Mouse (Mus musculus) hindbrain, postnatal 0 days (tissue): ENCODE results near the gene Pccb. TPM values are rescaled to one million over a fixed set of nuclear protein-coding genes. Genes with fewer than 3 reads are reported as not detected.

Experiments used
- ATAC-seq: fragments of 200-750 bp; cut with Nextera tagmentation; 2 replicates; pipeline ENCODE4 v1.8.0; 2017; ENCODE audit warnings: mild to moderate bottlenecking, moderate TSS enrichment, moderate library complexity
- DNase-seq: peaks from one replicate; pipeline ENCODE4 v3.0.0-alpha.2; 2015; ENCODE audit warnings: low spot score
- H3K27ac ChIP-seq: fragments of 300-500 bp; sonication (generic); 2 replicates; pipeline ENCODE4 v1.5.1; 2014; ENCODE audit warnings: mild to moderate bottlenecking
- H3K27me3 ChIP-seq: fragments of 300-500 bp; sonication (generic); 2 replicates; pipeline ENCODE4 v1.6.1; 2014; ENCODE audit warnings: low read length, mixed read lengths; ENCODE audit not compliant: insufficient read depth
- H3K36me3 ChIP-seq: fragments of 300-500 bp; sonication (generic); 2 replicates; pipeline ENCODE4 v1.6.1; 2014; ENCODE audit warnings: low read length, mixed read lengths; ENCODE audit not compliant: insufficient read depth
- H3K4me1 ChIP-seq: fragments of 300-500 bp; sonication (generic); 2 replicates; pipeline ENCODE4 v1.6.1; 2014; ENCODE audit warnings: antibody characterized with exemption, low read length, mixed read lengths; ENCODE audit not compliant: insufficient read depth
- H3K4me2 ChIP-seq: fragments of 300-500 bp; sonication (generic); 2 replicates; pipeline ENCODE4 v1.6.1; 2014; ENCODE audit warnings: low read depth, mild to moderate bottlenecking, low read length, moderate library complexity, mixed read lengths
- H3K4me3 ChIP-seq: fragments of 300-500 bp; sonication (generic); 2 replicates; pipeline ENCODE4 v1.5.1; 2014; ENCODE audit warnings: low read length
- H3K9ac ChIP-seq: fragments of 300-500 bp; sonication (generic); replicated peaks from 2 replicates; pipeline ENCODE4 v1.6.1; 2014; ENCODE audit warnings: mild to moderate bottlenecking, low read length, moderate library complexity, mixed read lengths
- H3K9me3 ChIP-seq: fragments of 300-500 bp; sonication (generic); 2 replicates; pipeline ENCODE4 v1.6.1; 2016; ENCODE audit warnings: low read length, mixed read lengths
- CTCF ChIP-seq: IDR thresholded peaks from 2 replicates; pipeline ENCODE4 v1.5.1; 2016; ENCODE audit warnings: antibody characterized with exemption, control low read depth, low read depth
- WGBS: fragments of 180-500 bp; shearing (Covaris S2); extraction: QIAGEN DNeasy Blood & Tissue Kit; methylation state at CpG from one replicate; pipeline ENCODE4 v1.1.7; 2014; 5-methylcytosine and 5-hydroxymethylcytosine counted together
- polyA plus RNA-seq: library from polyadenylated mRNA; unstranded; fragments of >200 nt; fragmentation: Nextera tagmentation; extraction: Ambion mirVana; gene quantifications from 2 replicates; pipeline ENCODE4 v1.2.1, GENCODE M21; 2015
- total RNA-seq: library from RNA; depleted of rRNA; stranded (reverse); fragments of >200 nt; gene quantifications from 2 replicates; pipeline ENCODE4 v1.2.3, GENCODE M21; 2014

Pccb gene
- total and polyA plus RNA-seq, 2 experiments from 2014 or later, result 33.1 to 56.9 TPM

DNA sequence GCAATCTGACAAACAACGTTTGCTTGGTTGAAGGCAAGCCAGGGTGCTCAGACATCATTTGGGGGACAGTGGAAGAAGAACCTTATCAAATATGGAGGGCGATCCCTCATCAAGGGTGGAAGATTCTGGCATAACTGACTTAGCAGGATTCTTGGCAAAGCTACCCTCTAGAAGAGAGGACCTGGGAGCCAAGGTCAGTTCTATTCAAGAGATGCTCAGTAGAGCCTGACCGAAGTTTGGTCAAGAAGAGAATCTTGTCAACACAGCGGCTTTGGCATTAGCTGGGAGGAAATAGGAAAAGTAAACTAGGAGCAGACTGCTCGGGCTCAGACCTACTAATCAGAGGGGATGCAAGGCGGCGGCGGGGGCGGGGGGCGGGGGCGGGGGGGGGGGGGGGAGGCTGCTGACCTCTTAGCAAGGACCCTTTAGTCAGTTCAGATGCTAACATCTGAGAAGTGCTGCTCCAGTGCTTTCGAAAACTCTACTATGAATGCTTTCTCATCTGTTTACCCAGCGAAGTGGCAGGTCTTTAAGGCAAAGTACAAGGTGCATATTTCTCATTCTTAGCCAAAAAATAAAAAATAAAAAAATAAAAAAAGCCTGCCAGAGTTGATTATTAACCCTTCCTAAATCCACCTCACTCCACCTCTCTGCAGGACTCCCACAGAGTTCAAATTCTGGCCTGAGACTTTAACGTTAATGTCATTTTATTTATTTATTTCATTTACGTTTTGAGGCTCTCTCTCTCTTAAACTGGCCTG lies 1.3 kb upstream of the Pccb start:
- no peak for TF ChIP-seq CTCF
- WGBS, result 92% methylated on average over 9 of the region's 15 CpGs
- Histone ChIP-seq H3K4me3 (no peak overlapping the region), H3K27ac (no peak overlapping the region), H3K4me1 (peaks cover 4% of the 10 kb centered on the region; the same call in 1 of the 2 replicates), H3K36me3 (no peaks in the 10 kb centered on the region), H3K9ac (no peak overlapping the region), H3K4me2 (no peak overlapping the region), H3K9me3 (no peaks in the 10 kb centered on the region), H3K27me3 (no peaks in the 10 kb centered on the region)
- DNase-seq, result no peak
- no peak for ATAC-seq

DNA sequence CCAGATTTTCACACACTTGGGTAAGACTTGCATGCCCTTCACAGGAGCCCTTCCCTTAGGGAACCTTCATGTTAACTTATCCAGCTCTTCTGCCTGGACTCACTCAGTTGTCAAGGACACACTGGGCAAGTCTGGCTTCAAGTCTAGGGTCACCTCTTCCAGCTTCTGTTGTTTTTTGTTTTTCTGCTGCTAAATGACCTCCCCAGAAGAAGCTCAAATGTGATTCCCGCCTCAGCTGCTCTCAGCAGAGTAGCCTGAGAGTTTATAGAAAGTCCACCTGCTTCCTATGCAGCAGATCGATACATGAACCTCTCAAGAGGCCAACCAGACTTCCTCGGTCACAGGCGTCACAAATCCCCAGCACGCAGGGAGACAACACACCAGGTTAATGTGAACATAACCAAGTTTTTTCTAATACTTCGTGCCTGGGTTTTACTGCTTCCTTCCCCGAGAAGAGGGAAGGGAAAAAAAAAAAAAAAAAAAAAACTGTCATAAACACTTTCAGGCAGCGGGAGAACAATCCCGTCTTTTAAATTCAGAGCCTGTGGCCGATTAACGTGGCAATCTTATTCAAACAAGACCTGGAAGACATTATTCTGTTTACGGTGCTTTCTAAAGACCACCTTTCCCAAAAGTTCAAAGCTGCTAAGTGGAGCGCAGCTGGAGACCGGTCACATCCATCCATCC lies 794 bp downstream of the Pccb start:
- TF ChIP-seq CTCF, result no peak
- no peaks in the 10 kb centered on the region for H3K36me3 ChIP-seq
- peaks cover 4% of the 10 kb centered on the region; the same call in 1 of the 2 replicates for H3K4me1 ChIP-seq
- H3K4me2 ChIP-seq, result peak overlapping the region; percentile 62
- ATAC-seq (no peak), DNase-seq (peak; percentile 11)
- no peaks in the 10 kb centered on the region for H3K27me3 ChIP-seq
- peak overlapping the region; percentile 99 for H3K27ac ChIP-seq
- H3K9ac ChIP-seq, result peak overlapping the region; percentile 70
- peak overlapping the region; percentile 53 for H3K4me3 ChIP-seq
- no peaks in the 10 kb centered on the region for H3K9me3 ChIP-seq
- WGBS, result 5% methylated on average over 14 of the region's 14 CpGs

DNA sequence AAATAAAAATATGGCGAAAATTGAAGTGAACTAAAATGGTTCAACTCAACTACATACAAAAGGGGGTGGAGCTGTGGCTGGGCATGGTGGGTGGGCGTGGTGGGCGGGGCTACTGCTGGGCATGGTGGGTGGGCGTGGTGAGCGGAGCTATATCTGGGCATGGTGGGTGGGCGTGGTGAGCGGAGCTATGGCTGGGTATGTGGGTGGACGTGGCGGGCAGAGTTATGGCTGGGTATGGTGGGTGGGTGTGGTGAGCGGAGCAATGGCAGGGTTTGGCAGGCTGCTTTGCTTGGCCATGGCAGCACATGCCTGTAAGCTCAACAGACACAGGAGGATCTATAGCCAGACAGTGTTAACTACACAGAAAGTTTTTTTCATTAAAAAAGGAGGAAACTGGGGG lies 15.9 kb downstream of the Pccb start:
- no peak for TF ChIP-seq CTCF
- Histone ChIP-seq H3K27ac (no peak overlapping the region), H3K9ac (no peak overlapping the region), H3K27me3 (no peaks in the 10 kb centered on the region), H3K36me3 (peaks cover 9% of the 10 kb centered on the region; the same call in 1 of the 2 replicates), H3K4me3 (no peak overlapping the region), H3K4me2 (no peak overlapping the region), H3K9me3 (0 out of 2 replicates have a peak, but pooled peaks cover 5% of the 10 kb centered on the region), H3K4me1 (no peaks in the 10 kb centered on the region)
- DNase-seq, result no peak
- ATAC-seq, result no peak
- 96% methylated on average over 10 of the region's 10 CpGs for WGBS

DNA sequence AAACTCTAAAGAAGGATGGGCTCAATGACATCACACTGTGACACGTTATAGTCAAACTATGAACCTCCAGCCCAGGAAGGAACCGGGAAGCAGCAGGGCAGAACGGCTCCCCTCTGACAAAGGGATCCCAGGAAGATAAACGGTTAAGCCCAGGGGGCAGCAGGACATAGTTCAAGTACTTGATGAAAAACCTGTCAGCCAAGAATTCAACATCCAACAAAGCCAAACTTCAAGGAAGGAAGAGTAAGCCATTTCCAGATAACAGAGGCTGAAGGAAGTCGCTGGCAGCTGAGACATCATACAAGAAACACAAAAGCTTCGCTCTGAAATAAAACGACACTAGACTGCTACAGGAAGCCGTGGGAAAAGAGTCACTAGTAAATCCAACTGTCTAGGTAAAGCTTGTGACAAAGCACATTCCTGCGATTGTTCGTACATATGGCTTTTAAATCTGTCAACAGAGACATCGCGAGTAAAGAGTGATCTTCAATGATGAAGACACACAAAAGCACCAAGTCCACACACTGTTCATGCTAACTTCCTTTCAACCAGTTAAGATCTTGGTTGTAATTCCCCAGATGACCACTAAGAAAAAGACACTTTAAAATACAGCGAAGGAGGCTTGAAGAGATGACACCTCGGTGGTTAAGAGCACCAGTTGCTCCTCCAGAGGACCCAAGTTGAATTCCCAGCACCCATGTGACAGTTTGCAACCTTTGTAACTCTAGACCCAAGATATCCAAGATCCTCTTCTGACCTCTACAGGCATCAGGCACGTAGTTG lies 16.8 kb downstream of the Pccb start:
- Histone ChIP-seq H3K27me3 (no peaks in the 10 kb centered on the region), H3K36me3 (peaks cover 9% of the 10 kb centered on the region; the same call in 1 of the 2 replicates), H3K4me2 (no peak overlapping the region), H3K9ac (no peak overlapping the region), H3K9me3 (0 out of 2 replicates have a peak, but pooled peaks cover 5% of the 10 kb centered on the region), H3K4me3 (no peak overlapping the region), H3K4me1 (no peaks in the 10 kb centered on the region), H3K27ac (no peak overlapping the region)
- no peak for DNase-seq
- no peak for TF ChIP-seq CTCF
- ATAC-seq, result no peak
- 72% methylated on average over 15 of the region's 15 CpGs for WGBS

DNA sequence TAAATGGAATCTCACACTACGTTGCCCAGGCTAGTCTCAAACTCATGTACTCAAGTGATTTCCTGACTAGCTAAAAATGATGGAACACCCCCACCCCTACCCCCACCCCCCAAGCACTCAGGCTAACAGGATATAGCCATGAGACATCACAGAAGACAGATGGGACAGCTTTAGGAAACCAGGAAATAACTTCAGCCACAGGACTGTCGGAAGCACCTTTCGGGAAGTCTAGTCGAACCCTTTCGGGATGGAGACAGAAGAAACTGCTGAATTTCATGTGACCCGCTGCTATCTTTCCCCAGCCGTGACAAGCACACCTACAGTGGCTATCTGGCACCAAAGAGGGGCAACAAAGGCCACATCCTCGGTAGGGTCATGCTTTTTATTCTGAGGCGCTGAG lies 19.4 kb downstream of the Pccb start:
- Histone ChIP-seq H3K4me1 (no peaks in the 10 kb centered on the region), H3K9ac (no peak overlapping the region), H3K36me3 (peaks cover 4% of the 10 kb centered on the region; the same call in 1 of the 2 replicates), H3K9me3 (0 out of 2 replicates have a peak, but pooled peaks cover 5% of the 10 kb centered on the region), H3K27me3 (no peaks in the 10 kb centered on the region), H3K4me2 (no peak overlapping the region), H3K27ac (no peak overlapping the region), H3K4me3 (no peak overlapping the region)
- ATAC-seq, result no peak
- DNase-seq, result no peak
- no peak for TF ChIP-seq CTCF
- WGBS, result 96% methylated on average over 9 of the region's 9 CpGs

DNA sequence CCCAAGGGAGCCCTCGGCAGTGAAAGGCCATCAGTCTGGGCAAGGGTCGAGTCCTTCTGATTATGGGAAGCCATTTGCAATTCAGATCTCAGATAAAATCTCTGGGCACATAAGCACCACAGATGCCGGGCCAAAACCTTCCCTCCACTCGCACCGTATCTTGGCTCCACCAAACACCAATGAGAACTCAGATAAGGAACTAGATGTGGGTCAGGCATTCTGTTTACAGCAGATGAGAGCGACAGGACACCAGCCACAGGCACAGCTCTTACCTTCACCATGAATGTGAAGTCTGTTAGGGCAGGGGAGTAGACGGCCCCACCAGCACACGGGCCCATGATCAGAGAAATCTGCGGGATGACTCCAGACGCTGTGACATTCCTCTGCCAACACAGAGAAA lies 22.3 kb downstream of the Pccb start:
- 79% methylated on average over 10 of the region's 10 CpGs for WGBS

More for the DNA sequence above, 22.3 kb downstream of the Pccb start:
- Histone ChIP-seq H3K4me3 (no peak overlapping the region), H3K36me3 (peaks cover 4% of the 10 kb centered on the region; the same call in 1 of the 2 replicates), H3K4me1 (no peaks in the 10 kb centered on the region), H3K27me3 (no peaks in the 10 kb centered on the region), H3K4me2 (no peak overlapping the region), H3K27ac (no peak overlapping the region), H3K9ac (no peak overlapping the region), H3K9me3 (0 out of 2 replicates have a peak, but pooled peaks cover 5% of the 10 kb centered on the region)
- TF ChIP-seq CTCF, result no peak
- ATAC-seq (no peak), DNase-seq (no peak)
